Mouse (Mus musculus) C2C12 (cell line): ENCODE data around the gene Tmem240.

Experiments used
- CEBPB ChIP-seq: IDR thresholded peaks from one replicate; pipeline ENCODE4 v1.6.1; 2011; ENCODE audit warnings: low read depth, mild to moderate bottlenecking, control low read depth, moderate library complexity
- CTCF ChIP-seq: IDR thresholded peaks from one replicate; pipeline ENCODE4 v1.5.1; 2011; ENCODE audit not compliant: control insufficient read depth, insufficient read depth, insufficient read length
- MAX ChIP-seq: IDR thresholded peaks from one replicate; pipeline ENCODE4 v1.6.1; 2011; ENCODE audit warnings: mild to moderate bottlenecking, control low read depth
- MYOD1 ChIP-seq: IDR thresholded peaks from one replicate; pipeline ENCODE4 v1.6.1; 2011; ENCODE audit warnings: low read depth; ENCODE audit not compliant: control insufficient read depth, insufficient read length
- USF1 ChIP-seq: IDR thresholded peaks from one replicate; pipeline ENCODE4 v1.6.1; 2011; ENCODE audit warnings: low read depth, mild to moderate bottlenecking, control low read depth, moderate library complexity

GRCm38 (mm10) chr4:155769880-155770512 is 35.4 kb downstream of the Tmem240 start:
- peak; percentile 99 for TF ChIP-seq CTCF
- no peak for TF ChIP-seq USF1
- no peak for TF ChIP-seq MYOD1
- peak; percentile 67 for TF ChIP-seq MAX
- TF ChIP-seq CEBPB, result no peak
